Mouse (Mus musculus) heart, postnatal 0 days (tissue): ENCODE data around the gene Erfe. TPM values are rescaled to one million over a fixed set of nuclear protein-coding genes. Genes with fewer than 3 reads are reported as not detected.

Experiments
- ATAC-seq: fragments of 200-750 bp; cut with Nextera tagmentation; 2 replicates; pipeline ENCODE4 v1.8.0; 2017; ENCODE audit warnings: low read depth, moderate number of reproducible peaks, moderate library complexity; ENCODE audit not compliant: insufficient read depth
- DNase-seq: peaks from one replicate; pipeline ENCODE4 v3.0.0-alpha.2; 2016; ENCODE audit warnings: low spot score
- H3K27ac ChIP-seq: fragments of 300-500 bp; sonication (generic); 2 replicates; pipeline ENCODE4 v1.5.1; 2014; ENCODE audit warnings: low read depth, mild to moderate bottlenecking
- H3K27me3 ChIP-seq: fragments of 300-500 bp; sonication (generic); 2 replicates; pipeline ENCODE4 v1.6.1; 2014; ENCODE audit warnings: low read length, mixed read lengths; ENCODE audit not compliant: control insufficient read depth, insufficient read depth
- H3K36me3 ChIP-seq: fragments of 300-500 bp; sonication (generic); replicated peaks from 2 replicates; pipeline ENCODE4 v1.6.1; 2014; ENCODE audit warnings: low read length, mixed read lengths; ENCODE audit not compliant: control insufficient read depth, insufficient read depth
- H3K4me1 ChIP-seq: fragments of 300-500 bp; sonication (generic); 2 replicates; pipeline ENCODE4 v1.6.1; 2014; ENCODE audit warnings: antibody characterized with exemption; ENCODE audit not compliant: control insufficient read depth, insufficient read depth
- H3K4me2 ChIP-seq: fragments of 300-500 bp; sonication (generic); 2 replicates; pipeline ENCODE4 v1.6.1; 2014; ENCODE audit warnings: low read depth, mild to moderate bottlenecking, low read length, moderate library complexity
- H3K4me3 ChIP-seq: fragments of 300-500 bp; sonication (generic); 2 replicates; pipeline ENCODE4 v1.5.1; 2014; ENCODE audit warnings: low read depth, low read length
- H3K9ac ChIP-seq: fragments of 300-500 bp; sonication (generic); replicated peaks from 2 replicates; pipeline ENCODE4 v1.6.1; 2014; ENCODE audit warnings: low read depth, low read length, mixed read lengths
- H3K9me3 ChIP-seq: fragments of 300-500 bp; sonication (generic); replicated peaks from 2 replicates; pipeline ENCODE4 v1.6.1; 2016; ENCODE audit warnings: low read length; ENCODE audit not compliant: control insufficient read depth
- CTCF ChIP-seq: IDR thresholded peaks from 2 replicates; pipeline ENCODE4 v1.5.1; 2016; ENCODE audit warnings: antibody characterized with exemption, control low read depth, low read depth
- EP300 ChIP-seq: IDR thresholded peaks from 2 replicates; pipeline ENCODE4 v1.6.1; 2016; ENCODE audit warnings: antibody characterized with exemption, low read depth
- WGBS: fragments of 180-500 bp; shearing (Covaris S2); extraction: QIAGEN DNeasy Blood & Tissue Kit; methylation state at CpG from one replicate; pipeline ENCODE4 v1.1.7; 2014; 5-methylcytosine and 5-hydroxymethylcytosine counted together
- polyA plus RNA-seq: library from polyadenylated mRNA; unstranded; fragments of >200 nt; fragmentation: Nextera tagmentation; extraction: Ambion mirVana; gene quantifications from 2 replicates; pipeline ENCODE4 v1.2.1, GENCODE M21; 2015
- total RNA-seq: library from RNA; depleted of rRNA; stranded (reverse); fragments of >200 nt; gene quantifications from 2 replicates; pipeline ENCODE4 v1.2.3, GENCODE M21; 2014; ENCODE audit warnings: low replicate concordance

The Erfe gene
- total and polyA plus RNA-seq, 2 experiments from 2014 or later = 0.19 to 0.40 TPM

DNA sequence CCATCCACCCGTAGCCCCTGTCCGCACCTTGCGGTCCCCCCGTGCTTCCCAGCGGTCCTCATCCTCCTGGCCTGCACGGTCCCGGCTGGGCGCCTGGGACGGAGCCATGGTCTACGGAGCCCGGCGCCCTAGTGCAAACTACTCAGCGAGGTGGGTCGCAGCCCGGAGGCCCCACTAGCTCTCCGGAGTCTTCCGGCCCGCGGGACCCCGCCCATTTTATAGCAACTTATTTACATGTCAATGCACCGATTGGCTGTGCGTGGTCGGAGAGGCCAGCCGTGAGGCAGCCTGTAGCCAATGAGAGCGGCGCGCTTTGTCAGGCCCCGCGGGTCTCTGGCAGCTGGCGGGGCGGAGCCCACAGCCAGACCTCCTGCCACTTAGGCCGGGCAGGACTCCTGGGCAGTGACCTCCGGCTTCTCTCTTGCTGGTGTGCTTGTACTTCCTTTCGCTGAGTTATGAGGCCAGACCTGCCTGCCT, 46.8 kb downstream of the Erfe start:
- H3K36me3 ChIP-seq = peaks cover 22% of the 10 kb centered on the region
- H3K27me3 ChIP-seq = no peaks in the 10 kb centered on the region
- peak overlapping the region; percentile 77 for H3K9ac ChIP-seq
- TF ChIP-seq EP300 = no peak
- no peak for TF ChIP-seq CTCF
- H3K4me1 ChIP-seq = peaks cover 16% of the 10 kb centered on the region
- H3K4me2 ChIP-seq = peak overlapping the region; percentile 95
- WGBS = 0% methylated on average over 34 of the region's 34 CpGs
- peak; percentile 93 for ATAC-seq
- H3K9me3 ChIP-seq = no peaks in the 10 kb centered on the region
- peak overlapping the region; percentile 71 for H3K4me3 ChIP-seq
- DNase-seq = peak; percentile 97
- peak overlapping the region; percentile 93 for H3K27ac ChIP-seq

DNA sequence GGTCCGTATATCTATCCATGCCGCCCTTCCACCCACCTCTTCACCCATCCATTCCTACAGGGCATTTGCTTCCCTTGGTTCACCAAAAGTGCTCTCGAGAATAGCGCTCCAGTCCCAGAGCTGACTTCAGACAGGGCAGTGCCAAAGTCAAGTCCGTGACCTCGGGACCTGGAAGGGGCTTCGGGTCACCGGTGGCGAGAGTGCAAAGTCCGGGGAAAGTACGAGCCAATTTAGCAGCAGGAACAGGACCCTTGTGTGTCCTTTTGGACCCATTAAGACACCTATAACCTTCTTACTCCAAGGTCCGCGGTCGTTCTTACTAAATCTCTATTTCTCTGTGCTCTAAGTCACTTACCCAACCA, 47.3 kb downstream of the Erfe start:
- H3K4me2 ChIP-seq = peak overlapping the region; percentile 95
- no peaks in the 10 kb centered on the region for H3K27me3 ChIP-seq
- H3K4me3 ChIP-seq = peak overlapping the region; percentile 71
- ATAC-seq (peak; percentile 13; the same call in 1 of the 2 replicates), DNase-seq (peak; percentile 52)
- H3K4me1 ChIP-seq = peaks cover 16% of the 10 kb centered on the region
- no peaks in the 10 kb centered on the region for H3K9me3 ChIP-seq
- no peak for TF ChIP-seq CTCF
- H3K27ac ChIP-seq = peak overlapping the region; percentile 93
- H3K9ac ChIP-seq = peak overlapping the region; percentile 59
- H3K36me3 ChIP-seq = peaks cover 26% of the 10 kb centered on the region
- WGBS = under 1% methylated on average over 14 of the region's 14 CpGs

DNA sequence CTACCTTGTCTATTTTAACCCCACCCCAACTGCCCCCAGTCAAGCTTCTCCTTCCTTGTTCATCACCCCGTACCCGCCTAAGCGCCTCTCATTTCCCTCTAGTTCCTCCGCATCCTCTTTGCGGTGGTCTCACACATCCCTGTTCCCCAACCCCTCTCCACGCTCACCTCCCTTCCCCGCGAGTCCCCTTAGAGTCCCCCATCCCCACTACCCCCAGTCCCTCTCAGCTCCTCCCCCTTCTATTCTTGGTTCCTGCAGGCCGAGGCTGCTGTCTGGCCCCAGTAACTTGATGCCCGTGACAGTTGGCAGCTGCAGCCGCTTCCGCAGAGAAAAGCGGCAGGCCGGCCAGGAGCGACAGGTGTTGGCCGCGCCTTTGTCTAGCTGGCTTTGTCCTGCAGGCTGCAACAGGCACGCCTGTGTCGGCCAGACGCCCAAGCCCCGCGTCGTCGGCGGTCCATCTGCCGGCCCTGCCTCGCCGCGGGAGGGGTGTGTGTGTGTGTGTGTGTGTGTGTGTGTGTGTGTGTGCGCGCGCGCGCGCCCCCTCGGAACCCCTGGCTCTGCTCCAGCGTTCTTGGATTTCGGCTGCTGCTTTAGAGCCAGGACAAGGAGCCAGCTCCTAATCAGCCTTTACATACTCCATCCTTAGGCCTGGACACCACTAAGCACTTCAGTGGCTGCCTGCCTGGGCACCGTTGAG, 47.8 kb downstream of the Erfe start, which contains the start of gene Hes6:
Hes6 (minus strand) TSS at position 141 of the 697 bp plus-strand sequence.
- Histone ChIP-seq H3K27ac (peak within 1 kb of the TSS; percentile 93), H3K9me3 (no peaks in the 10 kb centered on the region), H3K27me3 (no peaks in the 10 kb centered on the region), H3K4me1 (peaks cover 16% of the 10 kb centered on the region), H3K4me3 (peak within 1 kb of the TSS; percentile 71), H3K4me2 (peak within 1 kb of the TSS; percentile 95), H3K36me3 (peaks cover 29% of the 10 kb centered on the region), H3K9ac (peak within 1 kb of the TSS; percentile 77)
- TF ChIP-seq EP300 (peak; percentile 90), CTCF (no peak)
- DNase-seq (peak; percentile 90), ATAC-seq (peak; percentile 69)
- WGBS = under 1% methylated on average over 37 of the region's 39 CpGs

DNA sequence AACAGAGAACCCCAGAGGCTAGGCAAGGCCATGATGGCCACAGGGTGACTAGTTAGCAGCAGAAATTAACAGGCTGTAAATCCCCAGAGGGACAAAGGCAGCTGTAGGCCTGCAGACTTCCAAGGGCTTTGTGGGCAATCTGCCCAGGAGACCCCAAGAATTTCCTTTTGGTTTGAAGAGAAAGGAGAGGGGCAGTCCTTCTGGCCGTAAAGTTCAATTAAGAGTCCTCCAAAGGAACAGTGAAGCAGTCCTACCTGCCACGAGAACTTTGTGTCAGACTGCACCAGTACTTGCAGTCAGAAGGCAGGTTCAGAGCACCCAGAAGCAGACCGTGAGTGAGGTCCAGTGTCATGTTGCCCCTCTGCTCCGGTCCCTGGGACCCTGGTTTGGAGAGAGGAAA, 48.7 kb downstream of the Erfe start:
- 64% methylated on average over 4 of the region's 4 CpGs for WGBS
- Histone ChIP-seq H3K4me2 (peak overlapping the region; percentile 95; the same call in 1 of the 2 replicates), H3K9me3 (no peaks in the 10 kb centered on the region), H3K27ac (peak overlapping the region; percentile 93), H3K4me1 (peaks cover 16% of the 10 kb centered on the region), H3K9ac (peak overlapping the region; percentile 59; the same call in 1 of the 2 replicates), H3K27me3 (no peaks in the 10 kb centered on the region), H3K36me3 (peaks cover 38% of the 10 kb centered on the region), H3K4me3 (no peak overlapping the region)
- no peak for ATAC-seq
- no peak for DNase-seq
- TF ChIP-seq CTCF = no peak
- TF ChIP-seq EP300 = no peak

DNA sequence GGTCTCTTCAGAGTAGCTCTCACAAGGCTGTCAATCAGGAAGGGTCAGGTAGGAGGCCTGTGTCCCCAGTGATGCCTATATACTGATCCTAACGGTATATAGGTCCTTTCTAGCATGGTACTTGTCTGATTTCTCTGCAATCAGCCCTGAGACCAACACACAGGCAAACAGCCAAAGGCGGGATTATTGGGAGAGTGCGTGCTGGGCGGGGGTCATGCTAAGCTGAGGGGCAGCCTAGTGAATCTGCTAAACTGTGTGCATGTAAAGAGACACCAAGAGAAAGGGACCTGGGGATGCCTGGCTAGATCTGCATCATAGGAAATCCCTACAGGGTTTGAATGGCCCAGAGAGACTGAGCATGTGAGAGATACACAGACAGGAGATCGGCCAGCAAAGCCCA, 49.1 kb downstream of the Erfe start:
- Histone ChIP-seq H3K36me3 (peaks cover 42% of the 10 kb centered on the region), H3K9ac (no peak overlapping the region), H3K27me3 (no peaks in the 10 kb centered on the region), H3K4me2 (no peak overlapping the region), H3K27ac (peak overlapping the region; percentile 93), H3K4me3 (no peak overlapping the region), H3K4me1 (peaks cover 16% of the 10 kb centered on the region), H3K9me3 (no peaks in the 10 kb centered on the region)
- DNase-seq (no peak), ATAC-seq (no peak)
- TF ChIP-seq EP300 = no peak
- TF ChIP-seq CTCF = no peak
- 78% methylated on average over 5 of the region's 5 CpGs for WGBS
